Mouse (Mus musculus) midbrain, postnatal 0 days (tissue): ENCODE measurements at regions not wholly inside any gene's neighbourhood (a gene's known extent, or its start where the extent isn't known, plus 50 kb on each side); places are given as distances from the start of the nearest gene placed in this dataset.

Experiments used
- ATAC-seq: fragments of 200-750 bp; cut with Nextera tagmentation; 2 replicates; pipeline ENCODE4 v1.8.0; 2017; ENCODE audit warnings: moderate number of reproducible peaks, mild to moderate bottlenecking, moderate TSS enrichment, moderate library complexity; ENCODE audit not compliant: low FRiP score
- DNase-seq: peaks from one replicate; pipeline ENCODE4 v3.0.0-alpha.2; 2015; ENCODE audit warnings: low spot score
- H3K27ac ChIP-seq: fragments of 300-500 bp; sonication (generic); 2 replicates; pipeline ENCODE4 v1.5.1; 2014; ENCODE audit warnings: low read depth, mild to moderate bottlenecking, low read length, mixed read lengths
- H3K27me3 ChIP-seq: fragments of 300-500 bp; sonication (generic); 2 replicates; pipeline ENCODE4 v1.6.1; 2014; ENCODE audit warnings: low read length, control low read depth, mixed read lengths; ENCODE audit not compliant: insufficient read depth
- H3K36me3 ChIP-seq: fragments of 300-500 bp; sonication (generic); 2 replicates; pipeline ENCODE4 v1.6.1; 2014; ENCODE audit warnings: low read length, control low read depth, mixed read lengths; ENCODE audit not compliant: insufficient read depth
- H3K4me1 ChIP-seq: fragments of 300-500 bp; sonication (generic); 2 replicates; pipeline ENCODE4 v1.6.1; 2014; ENCODE audit warnings: mild to moderate bottlenecking, control low read depth, antibody characterized with exemption, low read length, mixed read lengths; ENCODE audit not compliant: insufficient read depth
- H3K4me2 ChIP-seq: fragments of 300-500 bp; sonication (generic); 2 replicates; pipeline ENCODE4 v1.6.1; 2014; ENCODE audit warnings: low read depth, mild to moderate bottlenecking, low read length, mixed read lengths; ENCODE audit not compliant: poor library complexity, severe bottlenecking
- H3K4me3 ChIP-seq: fragments of 300-500 bp; sonication (generic); 2 replicates; pipeline ENCODE4 v1.5.1; 2014; ENCODE audit warnings: low read depth, mild to moderate bottlenecking, low read length, moderate library complexity
- H3K9ac ChIP-seq: fragments of 300-500 bp; sonication (generic); replicated peaks from 2 replicates; pipeline ENCODE4 v1.6.1; 2014; ENCODE audit warnings: mild to moderate bottlenecking, low read length, moderate library complexity, mixed read lengths; ENCODE audit not compliant: poor library complexity, severe bottlenecking
- H3K9me3 ChIP-seq: fragments of 300-500 bp; sonication (generic); 2 replicates; pipeline ENCODE4 v1.6.1; 2016; ENCODE audit warnings: low read length, control low read depth
- CTCF ChIP-seq: IDR thresholded peaks from 2 replicates; pipeline ENCODE4 v1.5.1; 2016; ENCODE audit warnings: antibody characterized with exemption, mild to moderate bottlenecking
- WGBS: fragments of 180-500 bp; shearing (Covaris S2); extraction: QIAGEN DNeasy Blood & Tissue Kit; methylation state at CpG from one replicate; pipeline ENCODE4 v1.1.7; 2014; 5-methylcytosine and 5-hydroxymethylcytosine counted together

- Histone ChIP-seq H3K4me3 (no peak overlapping the region), H3K4me2 (no peak overlapping the region), H3K36me3 (no peaks in the 10 kb centered on the region), H3K27ac (no peak overlapping the region), H3K27me3 (no peaks in the 10 kb centered on the region), H3K9me3 (no peaks in the 10 kb centered on the region), H3K9ac (no peak overlapping the region), H3K4me1 (0 out of 2 replicates have a peak, but pooled peaks cover 2% of the 10 kb centered on the region)
- TF ChIP-seq CTCF = no peak
- ATAC-seq (no peak), DNase-seq (no peak)
- WGBS = 83% methylated on average over 3 of the region's 3 CpGs
These were observed 90.6 kb upstream of the Fam98a start for GRCm38 (mm10) chr17:75642311-75642710.

- Histone ChIP-seq H3K4me3 (no peak overlapping the region), H3K9me3 (no peaks in the 10 kb centered on the region), H3K4me1 (no peaks in the 10 kb centered on the region), H3K9ac (no peak overlapping the region), H3K27me3 (no peaks in the 10 kb centered on the region), H3K36me3 (no peaks in the 10 kb centered on the region), H3K4me2 (no peak overlapping the region), H3K27ac (no peak overlapping the region)
- no peak for ATAC-seq
- WGBS = 45% methylated on average over 6 of the region's 6 CpGs
- peak; percentile 38 for DNase-seq
- no peak for TF ChIP-seq CTCF
These were observed 89.3 kb upstream of the Fam98a start for GRCm38 (mm10) chr17:75641010-75641498.

GRCm38 (mm10) chr17:75640575-75640974, 88.8 kb upstream of the Fam98a start:
- H3K27me3 ChIP-seq = no peaks in the 10 kb centered on the region
- no peaks in the 10 kb centered on the region for H3K9me3 ChIP-seq
- H3K9ac ChIP-seq = no peak overlapping the region
- H3K27ac ChIP-seq = no peak overlapping the region
- no peaks in the 10 kb centered on the region for H3K4me1 ChIP-seq
- ATAC-seq (no peak), DNase-seq (no peak)
- no peak for TF ChIP-seq CTCF
- H3K4me2 ChIP-seq = no peak overlapping the region
- no peaks in the 10 kb centered on the region for H3K36me3 ChIP-seq
- H3K4me3 ChIP-seq = no peak overlapping the region
- 42% methylated on average over 5 of the region's 5 CpGs for WGBS

GRCm38 (mm10) chr17:75629857-75630256, 78.1 kb upstream of the Fam98a start:
- ATAC-seq = no peak
- no peaks in the 10 kb centered on the region for H3K9me3 ChIP-seq
- TF ChIP-seq CTCF = peak; percentile 82
- no peak overlapping the region for H3K4me3 ChIP-seq
- WGBS = 54% methylated on average over 4 of the region's 4 CpGs
- no peak overlapping the region for H3K27ac ChIP-seq
- H3K36me3 ChIP-seq = no peaks in the 10 kb centered on the region
- H3K9ac ChIP-seq = no peak overlapping the region
- DNase-seq = peak; percentile 74
- no peaks in the 10 kb centered on the region for H3K4me1 ChIP-seq
- H3K27me3 ChIP-seq = no peaks in the 10 kb centered on the region
- H3K4me2 ChIP-seq = no peak overlapping the region

GRCm38 (mm10) chr17:75619472-75619871, 67.7 kb upstream of the Fam98a start:
- no peaks in the 10 kb centered on the region for H3K4me1 ChIP-seq
- H3K9ac ChIP-seq = no peak overlapping the region
- H3K27me3 ChIP-seq = no peaks in the 10 kb centered on the region
- 62% methylated on average over 3 of the region's 3 CpGs for WGBS
- H3K27ac ChIP-seq = no peak overlapping the region
- TF ChIP-seq CTCF = peak; percentile 58
- no peak overlapping the region for H3K4me2 ChIP-seq
- DNase-seq = no peak
- H3K9me3 ChIP-seq = no peaks in the 10 kb centered on the region
- no peak overlapping the region for H3K4me3 ChIP-seq
- ATAC-seq = no peak
- H3K36me3 ChIP-seq = no peaks in the 10 kb centered on the region

GRCm38 (mm10) chr17:75618514-75618913, 66.8 kb upstream of the Fam98a start:
- Histone ChIP-seq H3K4me3 (no peak overlapping the region), H3K9me3 (no peaks in the 10 kb centered on the region), H3K36me3 (no peaks in the 10 kb centered on the region), H3K4me2 (no peak overlapping the region), H3K9ac (no peak overlapping the region), H3K27ac (no peak overlapping the region), H3K4me1 (no peaks in the 10 kb centered on the region), H3K27me3 (no peaks in the 10 kb centered on the region)
- no peak for DNase-seq
- no peak for ATAC-seq
- WGBS = 93% methylated on average over 3 of the region's 3 CpGs
- no peak for TF ChIP-seq CTCF
